Mouse (Mus musculus) limb, embryonic 15.5 days (tissue): Measurements from ENCODE around the gene Pdcd1lg2. TPM values are rescaled to one million over a fixed set of nuclear protein-coding genes. Genes with fewer than 3 reads are reported as not detected.

Experiments
- ATAC-seq: fragments of 200-750 bp; cut with Nextera tagmentation; 2 replicates; pipeline ENCODE4 v1.8.0; 2017; ENCODE audit warnings: low read depth, moderate TSS enrichment; ENCODE audit not compliant: insufficient number of reproducible peaks, low FRiP score, low TSS enrichment
- H3K27ac ChIP-seq: fragments of 300-500 bp; sonication (generic); 2 replicates; pipeline ENCODE4 v1.5.1; 2015; ENCODE audit warnings: moderate library complexity, mild to moderate bottlenecking, inconsistent platforms
- H3K27me3 ChIP-seq: fragments of 300-500 bp; sonication (generic); 2 replicates; pipeline ENCODE4 v1.6.1; 2015; ENCODE audit warnings: inconsistent platforms
- H3K36me3 ChIP-seq: fragments of 300-500 bp; sonication (generic); 2 replicates; pipeline ENCODE4 v1.6.1; 2015; ENCODE audit warnings: inconsistent platforms
- H3K4me1 ChIP-seq: fragments of 300-500 bp; sonication (generic); 2 replicates; pipeline ENCODE4 v1.6.1; 2015; ENCODE audit warnings: inconsistent platforms
- H3K4me2 ChIP-seq: fragments of 300-500 bp; sonication (generic); 2 replicates; pipeline ENCODE4 v1.6.1; 2015; ENCODE audit warnings: mild to moderate bottlenecking, inconsistent platforms
- H3K4me3 ChIP-seq: fragments of 300-500 bp; sonication (generic); 2 replicates; pipeline ENCODE4 v1.5.1; 2015; ENCODE audit warnings: mild to moderate bottlenecking, inconsistent platforms
- H3K9ac ChIP-seq: fragments of 300-500 bp; sonication (generic); 2 replicates; pipeline ENCODE4 v1.6.1; 2015; ENCODE audit warnings: inconsistent platforms
- H3K9me3 ChIP-seq: fragments of 300-500 bp; sonication (generic); 2 replicates; pipeline ENCODE4 v1.6.1; 2016; ENCODE audit warnings: inconsistent platforms
- WGBS: fragments of 180-500 bp; shearing (Covaris S2); methylation state at CpG from one replicate; pipeline ENCODE4 v1.1.7; 2015; 5-methylcytosine and 5-hydroxymethylcytosine counted together
- polyA plus RNA-seq: library from polyadenylated mRNA; unstranded; fragments of >200 nt; fragmentation: Nextera tagmentation; extraction: Ambion mirVana; gene quantifications from 2 replicates; pipeline ENCODE4 v1.2.1, GENCODE M21; 2015

Pdcd1lg2 gene
- polyA plus RNA-seq, 1 experiment from 2014 or later, result not detected

GRCm38 (mm10) chr19:29491467-29491866, 80.7 kb downstream of the Pdcd1lg2 start:
- Histone ChIP-seq H3K4me2 (no peak overlapping the region), H3K36me3 (no peaks in the 10 kb centered on the region), H3K27me3 (no peaks in the 10 kb centered on the region), H3K27ac (no peak overlapping the region), H3K9ac (no peak overlapping the region), H3K9me3 (no peaks in the 10 kb centered on the region), H3K4me1 (no peaks in the 10 kb centered on the region), H3K4me3 (no peak overlapping the region)
- 67% methylated on average over 9 of the region's 9 CpGs for WGBS
- no peak for ATAC-seq

- H3K27me3 ChIP-seq, result no peaks in the 10 kb centered on the region
- no peak overlapping the region for H3K4me2 ChIP-seq
- H3K9me3 ChIP-seq, result no peaks in the 10 kb centered on the region
- no peak overlapping the region for H3K9ac ChIP-seq
- 69% methylated on average over 4 of the region's 4 CpGs for WGBS
- ATAC-seq, result no peak
- no peak overlapping the region for H3K4me3 ChIP-seq
- H3K4me1 ChIP-seq, result no peaks in the 10 kb centered on the region
- H3K27ac ChIP-seq, result no peak overlapping the region
- no peaks in the 10 kb centered on the region for H3K36me3 ChIP-seq
These were observed 83.7 kb downstream of the Pdcd1lg2 start for GRCm38 (mm10) chr19:29494454-29494853.

- 44% methylated on average over 6 of the region's 6 CpGs for WGBS
These were observed 85.4 kb downstream of the Pdcd1lg2 start for GRCm38 (mm10) chr19:29496001-29496597.

GRCm38 (mm10) chr19:29496786-29497557, 86.3 kb downstream of the Pdcd1lg2 start:
- no peak overlapping the region for H3K4me3 ChIP-seq
- H3K36me3 ChIP-seq, result no peaks in the 10 kb centered on the region
- no peaks in the 10 kb centered on the region for H3K27me3 ChIP-seq
- H3K9ac ChIP-seq, result no peak overlapping the region
- no peak for ATAC-seq
- H3K4me1 ChIP-seq, result no peaks in the 10 kb centered on the region
- no peak overlapping the region for H3K27ac ChIP-seq
- no peaks in the 10 kb centered on the region for H3K9me3 ChIP-seq
- WGBS, result 75% methylated on average over 7 of the region's 7 CpGs
- H3K4me2 ChIP-seq, result no peak overlapping the region

More at GRCm38 (mm10) chr19:29496001-29496597, 85.4 kb downstream of the Pdcd1lg2 start:
- Histone ChIP-seq H3K27ac (no peak overlapping the region), H3K27me3 (no peaks in the 10 kb centered on the region), H3K36me3 (no peaks in the 10 kb centered on the region), H3K4me3 (no peak overlapping the region), H3K4me2 (no peak overlapping the region), H3K4me1 (no peaks in the 10 kb centered on the region), H3K9ac (no peak overlapping the region), H3K9me3 (no peaks in the 10 kb centered on the region)
- ATAC-seq, result no peak

- ATAC-seq, result no peak
These were observed 87.2 kb downstream of the Pdcd1lg2 start for GRCm38 (mm10) chr19:29497874-29498273.

GRCm38 (mm10) chr19:29498842-29499456, 88.2 kb downstream of the Pdcd1lg2 start:
- WGBS, result 68% methylated on average over 6 of the region's 6 CpGs
- Histone ChIP-seq H3K4me3 (no peak overlapping the region), H3K4me2 (no peak overlapping the region), H3K27ac (no peak overlapping the region), H3K9me3 (no peaks in the 10 kb centered on the region), H3K27me3 (no peaks in the 10 kb centered on the region), H3K4me1 (no peaks in the 10 kb centered on the region), H3K9ac (no peak overlapping the region), H3K36me3 (no peaks in the 10 kb centered on the region)
- ATAC-seq, result no peak

More at GRCm38 (mm10) chr19:29497874-29498273, 87.2 kb downstream of the Pdcd1lg2 start:
- no peaks in the 10 kb centered on the region for H3K36me3 ChIP-seq
- no peaks in the 10 kb centered on the region for H3K4me1 ChIP-seq
- no peak overlapping the region for H3K4me3 ChIP-seq
- H3K27me3 ChIP-seq, result no peaks in the 10 kb centered on the region
- 70% methylated on average over 7 of the region's 7 CpGs for WGBS
- no peak overlapping the region for H3K27ac ChIP-seq
- no peak overlapping the region for H3K4me2 ChIP-seq
- H3K9me3 ChIP-seq, result no peaks in the 10 kb centered on the region
- H3K9ac ChIP-seq, result no peak overlapping the region

GRCm38 (mm10) chr19:29500333-29500732, 89.6 kb downstream of the Pdcd1lg2 start:
- WGBS, result 81% methylated on average over 1 of the region's 1 CpGs
- no peak overlapping the region for H3K4me3 ChIP-seq
- no peaks in the 10 kb centered on the region for H3K4me1 ChIP-seq
- H3K9me3 ChIP-seq, result no peaks in the 10 kb centered on the region
- no peak overlapping the region for H3K9ac ChIP-seq
- ATAC-seq, result no peak
- no peaks in the 10 kb centered on the region for H3K36me3 ChIP-seq
- no peaks in the 10 kb centered on the region for H3K27me3 ChIP-seq
- H3K27ac ChIP-seq, result no peak overlapping the region
- no peak overlapping the region for H3K4me2 ChIP-seq

- Histone ChIP-seq H3K36me3 (no peaks in the 10 kb centered on the region), H3K4me2 (peak overlapping the region; percentile 31), H3K9me3 (no peaks in the 10 kb centered on the region), H3K4me3 (peak overlapping the region; percentile 19), H3K27ac (no peak overlapping the region), H3K27me3 (no peaks in the 10 kb centered on the region), H3K4me1 (no peaks in the 10 kb centered on the region), H3K9ac (no peak overlapping the region)
- 49% methylated on average over 11 of the region's 11 CpGs for WGBS
- no peak for ATAC-seq
These were observed 90.4 kb downstream of the Pdcd1lg2 start for GRCm38 (mm10) chr19:29501106-29501505.

GRCm38 (mm10) chr19:29501507-29501906, 90.8 kb downstream of the Pdcd1lg2 start:
- 12% methylated on average over 6 of the region's 6 CpGs for WGBS
- no peaks in the 10 kb centered on the region for H3K36me3 ChIP-seq
- no peaks in the 10 kb centered on the region for H3K9me3 ChIP-seq
- H3K27ac ChIP-seq, result no peak overlapping the region
- H3K4me3 ChIP-seq, result peak overlapping the region; percentile 19; the same call in 1 of the 2 replicates
- H3K27me3 ChIP-seq, result no peaks in the 10 kb centered on the region
- H3K9ac ChIP-seq, result no peak overlapping the region
- no peak for ATAC-seq
- H3K4me2 ChIP-seq, result no peak overlapping the region
- no peaks in the 10 kb centered on the region for H3K4me1 ChIP-seq

- Histone ChIP-seq H3K4me2 (no peak overlapping the region), H3K36me3 (no peaks in the 10 kb centered on the region), H3K4me1 (no peaks in the 10 kb centered on the region), H3K4me3 (no peak overlapping the region), H3K9ac (no peak overlapping the region), H3K27ac (no peak overlapping the region), H3K9me3 (no peaks in the 10 kb centered on the region), H3K27me3 (no peaks in the 10 kb centered on the region)
- WGBS, result 86% methylated on average over 2 of the region's 2 CpGs
- no peak for ATAC-seq
These were observed 93.4 kb downstream of the Pdcd1lg2 start for GRCm38 (mm10) chr19:29504131-29504530.

GRCm38 (mm10) chr19:29505617-29506016, 94.9 kb downstream of the Pdcd1lg2 start:
- no peaks in the 10 kb centered on the region for H3K36me3 ChIP-seq
- no peak overlapping the region for H3K27ac ChIP-seq
- no peaks in the 10 kb centered on the region for H3K27me3 ChIP-seq
- WGBS, result 71% methylated on average over 7 of the region's 7 CpGs
- H3K4me1 ChIP-seq, result no peaks in the 10 kb centered on the region
- H3K4me2 ChIP-seq, result no peak overlapping the region
- H3K9ac ChIP-seq, result no peak overlapping the region
- no peak for ATAC-seq
- H3K4me3 ChIP-seq, result no peak overlapping the region
- no peaks in the 10 kb centered on the region for H3K9me3 ChIP-seq

GRCm38 (mm10) chr19:29508208-29508607, 97.5 kb downstream of the Pdcd1lg2 start:
- Histone ChIP-seq H3K36me3 (no peaks in the 10 kb centered on the region), H3K9ac (no peak overlapping the region), H3K4me1 (no peaks in the 10 kb centered on the region), H3K4me3 (no peak overlapping the region), H3K27me3 (no peaks in the 10 kb centered on the region), H3K27ac (no peak overlapping the region), H3K4me2 (no peak overlapping the region), H3K9me3 (no peaks in the 10 kb centered on the region)
- ATAC-seq, result no peak
- WGBS, result 71% methylated on average over 7 of the region's 7 CpGs
